Mouse (Mus musculus) left cerebral cortex, adult 11 months (tissue): ENCODE measurements around the gene Adamts20.

Experiments
- DNase-seq: peaks from one replicate; pipeline ENCODE4 v3.0.0; 2022; ENCODE audit warnings: low spot score

Gene Adamts20

GRCm38 (mm10) chr15:94248386-94248785 is 216.8 kb downstream of the Adamts20 start:
- no peak for DNase-seq

- no peak for DNase-seq
Observed at GRCm38 (mm10) chr15:94246669-94247068, 218.5 kb downstream of the Adamts20 start.

GRCm38 (mm10) chr15:94244336-94244735 is 220.9 kb downstream of the Adamts20 start:
- DNase-seq, result no peak

GRCm38 (mm10) chr15:94242133-94242532 is 223.1 kb downstream of the Adamts20 start:
- DNase-seq, result no peak

- DNase-seq, result no peak
Observed at GRCm38 (mm10) chr15:94239637-94240036, 225.6 kb downstream of the Adamts20 start.

- DNase-seq, result no peak
Observed at GRCm38 (mm10) chr15:94239127-94239526, 226.1 kb downstream of the Adamts20 start.

GRCm38 (mm10) chr15:94238058-94238876 is 227.0 kb downstream of the Adamts20 start:
- DNase-seq, result no peak

GRCm38 (mm10) chr15:94236726-94237125 is 228.5 kb downstream of the Adamts20 start:
- no peak for DNase-seq

- no peak for DNase-seq
Observed at GRCm38 (mm10) chr15:94236121-94236520, 229.1 kb downstream of the Adamts20 start.

- DNase-seq, result no peak
Observed at GRCm38 (mm10) chr15:94235190-94235589, 230.0 kb downstream of the Adamts20 start.

GRCm38 (mm10) chr15:94231246-94231645 is 234.0 kb downstream of the Adamts20 start:
- no peak for DNase-seq

- no peak for DNase-seq
Observed at GRCm38 (mm10) chr15:94227388-94227787, 237.8 kb downstream of the Adamts20 start.

GRCm38 (mm10) chr15:94223101-94223500 is 242.1 kb downstream of the Adamts20 start:
- DNase-seq, result no peak

- DNase-seq, result no peak
Observed at GRCm38 (mm10) chr15:94220686-94221085, 244.5 kb downstream of the Adamts20 start.
